Mouse (Mus musculus): ENCODE results near the gene Slc25a34. TPM values are rescaled to one million over a fixed set of nuclear protein-coding genes. Genes with fewer than 3 reads are reported as not detected.
A peak's percentile ranks its signal among the peaks of the same experiment; 100 is the strongest.

The Slc25a34 gene
- polyA plus RNA-seq, 2 experiments from 2014 or later, result not detected

DNA sequence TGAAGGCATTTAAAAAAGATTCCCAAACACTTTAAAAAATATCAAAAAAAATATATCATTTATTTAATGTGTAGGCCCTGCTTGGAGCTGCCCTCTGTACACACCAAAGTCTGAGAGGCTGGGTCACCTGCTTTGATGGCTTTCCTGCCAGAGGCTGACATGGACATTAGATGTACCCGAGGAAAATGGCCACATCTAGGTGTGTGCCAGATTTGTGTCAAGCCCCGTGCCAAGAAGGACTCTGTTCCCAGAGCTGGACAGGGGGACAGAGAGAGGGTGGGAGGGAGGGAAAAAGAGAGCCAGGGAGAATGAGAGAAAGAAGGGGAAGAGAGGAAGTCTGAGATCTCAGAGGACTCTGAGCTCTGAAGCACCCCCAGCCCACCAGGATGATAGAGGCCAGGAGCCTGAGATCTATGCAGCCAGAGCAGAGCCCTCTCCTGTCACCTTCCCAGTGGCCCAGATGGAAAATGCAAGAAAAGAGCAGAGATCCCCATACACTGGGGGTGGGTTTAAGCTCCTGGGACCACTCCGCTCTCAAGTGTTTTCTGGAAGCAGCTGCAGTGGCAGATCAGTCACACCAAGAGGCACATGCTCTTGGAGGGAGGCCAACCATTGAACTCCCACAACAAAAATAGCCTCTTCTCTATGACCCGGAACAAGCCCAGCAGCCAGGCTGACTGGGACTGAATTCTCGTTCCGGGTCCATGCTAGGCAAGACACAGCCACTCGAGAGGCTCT lies 19.7 kb upstream of the Slc25a34 start:
- ATAC-seq, result no peak

DNA sequence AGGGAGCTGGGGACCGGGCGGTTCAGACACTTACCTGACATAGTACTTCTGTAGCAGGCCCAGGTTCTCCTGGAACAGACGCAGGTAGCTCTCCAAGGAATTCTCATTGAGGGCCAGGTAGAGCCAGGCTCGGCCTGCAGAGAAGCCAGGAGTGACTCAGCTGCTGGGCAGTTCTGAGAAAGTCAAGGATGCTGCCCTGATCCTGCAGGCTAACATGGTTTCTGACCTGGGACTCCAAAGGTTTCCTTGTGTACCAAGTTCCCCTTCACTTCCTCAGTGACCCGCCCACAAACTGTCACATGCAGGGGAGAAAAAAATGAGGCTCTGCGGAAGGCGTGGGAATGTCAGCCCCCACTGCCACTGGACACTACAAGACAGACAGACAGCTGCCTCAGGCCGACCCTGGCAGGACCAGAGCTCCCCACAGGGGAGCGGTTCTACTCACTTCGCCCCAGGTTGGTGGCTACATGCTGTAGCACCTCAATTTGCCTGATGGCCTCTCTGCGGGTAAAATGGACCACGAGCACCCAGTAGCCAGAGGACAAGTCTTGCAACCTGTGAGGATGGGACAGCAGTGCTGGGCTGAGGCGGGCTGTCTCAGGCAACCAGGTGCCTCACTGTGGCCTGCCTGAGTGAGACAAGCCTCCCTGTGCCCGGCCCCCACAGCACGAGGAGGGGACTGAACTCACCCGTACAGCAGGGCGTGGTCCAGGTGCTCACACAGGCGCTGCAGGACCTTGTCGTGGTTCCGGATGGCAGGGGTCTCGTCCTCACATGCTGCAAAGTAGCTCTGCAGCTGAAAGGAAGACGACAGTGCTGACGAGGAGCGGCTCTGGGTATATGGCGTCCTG lies 18.6 kb upstream of the Slc25a34 start:
- ATAC-seq, result no peak

DNA sequence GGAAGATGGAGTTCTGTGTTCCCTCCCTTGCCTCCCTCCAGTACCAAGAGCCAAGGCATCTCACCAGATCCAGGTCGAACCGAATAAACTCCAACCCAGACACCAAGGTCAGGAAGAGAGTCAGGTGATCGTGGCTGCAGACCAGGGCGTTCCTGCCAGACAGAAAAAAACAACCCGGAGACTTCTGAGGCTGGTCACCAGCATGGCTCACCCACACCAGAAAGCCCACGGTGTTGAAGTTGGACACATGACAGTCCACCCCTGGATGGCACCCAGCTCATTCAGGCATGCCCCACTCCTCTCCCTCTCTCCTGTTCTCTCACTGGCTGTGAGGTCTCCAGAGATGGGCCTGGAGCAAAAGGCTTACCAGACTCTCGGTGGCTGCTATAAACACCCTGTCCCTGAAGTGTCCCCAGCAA lies 17.7 kb upstream of the Slc25a34 start:
- ATAC-seq, result no peak

DNA sequence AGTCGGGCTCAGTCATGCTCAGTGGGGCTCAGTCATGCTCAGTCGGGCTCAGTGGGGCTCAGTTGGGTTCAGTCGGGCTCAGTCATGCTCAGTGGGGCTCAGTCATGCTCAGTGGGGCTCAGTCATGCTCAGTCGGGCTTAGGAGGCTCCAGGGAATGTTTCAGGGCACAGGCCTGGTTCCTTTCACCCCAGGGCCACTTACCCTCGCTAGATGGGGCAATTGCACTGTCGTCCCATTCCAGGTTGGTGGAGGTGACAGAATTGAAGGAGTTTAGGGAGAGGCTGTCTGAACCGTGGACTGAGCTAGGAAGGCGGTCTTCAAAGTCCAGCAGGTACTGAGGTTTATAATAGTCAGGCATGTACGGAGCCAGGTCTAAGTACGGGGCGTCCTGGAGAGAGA lies 15.9 kb upstream of the Slc25a34 start:
- ATAC-seq, result no peak

DNA sequence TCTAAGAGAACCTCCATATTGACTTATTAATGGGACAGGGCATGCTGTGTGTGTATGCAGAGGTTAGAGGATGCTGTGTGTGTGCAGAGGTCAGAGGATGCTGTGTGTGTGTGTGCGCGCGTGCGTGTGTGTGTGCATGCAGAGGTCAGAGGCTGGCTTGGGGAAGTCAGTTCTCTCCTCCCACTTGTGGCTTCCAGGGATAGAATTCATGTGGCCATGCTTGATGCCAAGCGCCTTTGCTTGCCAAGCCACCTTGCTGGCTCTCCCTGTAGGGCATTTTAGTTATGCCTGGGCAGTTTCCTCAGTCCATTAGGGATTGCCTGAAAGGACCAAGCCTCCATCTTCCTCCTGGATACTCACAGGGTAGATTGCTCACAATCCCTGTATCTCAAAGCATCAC lies 13.1 kb upstream of the Slc25a34 start:
- ATAC-seq, result no peak

DNA sequence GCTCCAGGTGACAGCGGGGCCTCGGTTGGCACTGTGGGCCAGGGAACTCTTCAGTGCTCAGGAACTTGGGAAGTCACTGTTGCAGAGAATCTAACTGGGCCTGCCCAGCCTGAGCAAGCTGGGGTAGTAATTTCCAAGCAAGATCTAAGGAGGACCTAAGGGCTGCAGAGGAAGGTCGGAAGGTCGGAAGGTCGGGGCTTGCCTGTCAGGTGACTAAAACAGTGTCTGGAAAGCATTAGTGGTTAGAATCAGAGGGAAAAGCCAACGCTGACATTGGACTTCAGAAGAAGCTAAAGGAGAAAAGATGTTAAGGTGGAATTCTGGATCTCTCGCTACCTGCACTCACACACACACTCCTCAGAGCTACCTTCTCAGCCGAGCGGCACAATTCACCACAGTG lies 12.4 kb upstream of the Slc25a34 start:
- no peak for ATAC-seq

DNA sequence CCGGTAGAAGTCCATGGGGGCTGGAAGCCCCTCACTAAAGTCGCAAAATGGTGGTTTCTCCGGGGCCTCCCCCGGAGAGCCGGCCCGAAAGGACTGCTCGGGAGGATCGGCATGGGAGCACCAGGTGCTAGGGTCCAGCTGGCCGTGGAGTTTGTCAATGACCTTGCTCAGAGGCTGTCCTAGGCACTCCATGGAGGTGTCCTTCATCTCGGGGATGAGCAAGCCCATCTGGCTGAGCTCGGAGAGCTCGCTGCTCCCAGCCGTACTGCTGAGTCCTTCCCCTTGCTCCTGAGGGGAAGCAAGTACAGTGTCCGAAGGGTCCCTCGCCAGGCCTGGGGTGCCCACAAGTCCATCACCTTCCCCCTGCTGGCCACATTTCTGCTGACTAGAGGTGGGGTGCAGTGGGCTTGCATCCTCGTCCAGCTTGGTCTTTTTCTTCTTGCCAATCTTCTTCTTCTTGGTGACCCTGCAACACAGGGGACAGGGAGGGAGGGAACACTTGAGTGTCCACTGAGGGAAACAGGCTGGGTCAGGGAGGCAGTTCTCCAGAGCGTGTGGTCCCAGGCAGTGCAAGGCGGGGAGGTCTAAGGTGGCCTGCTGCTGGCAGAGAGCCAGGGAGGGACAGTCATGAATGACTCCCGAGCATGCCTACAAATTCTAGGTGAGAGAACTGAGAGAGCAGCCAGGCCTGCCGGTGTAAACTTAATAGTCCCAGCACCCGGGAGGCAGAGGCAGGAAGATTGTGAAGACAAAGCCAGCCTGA lies 8.7 kb upstream of the Slc25a34 start:
- ATAC-seq, result no peak

DNA sequence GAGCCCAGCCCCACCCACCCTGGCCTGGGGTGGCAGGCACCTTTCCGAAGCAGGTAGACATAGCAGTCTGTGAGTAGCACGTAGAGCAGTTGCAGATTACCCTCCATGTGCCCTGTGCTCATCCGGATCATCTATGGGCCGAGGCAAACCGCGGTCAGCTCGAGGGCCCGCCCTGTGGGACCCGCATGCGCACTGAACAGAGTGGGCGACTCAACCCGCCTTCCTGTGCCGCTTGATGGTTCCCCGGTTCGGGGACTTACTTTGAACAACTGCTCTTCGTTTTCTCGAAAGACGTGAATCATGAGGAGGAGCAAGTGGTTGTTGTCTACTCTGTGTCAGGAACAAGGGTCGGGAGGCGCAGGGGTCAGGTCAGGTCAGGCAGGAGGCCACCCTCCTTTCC lies 7.6 kb upstream of the Slc25a34 start:
- ATAC-seq, result no peak

DNA sequence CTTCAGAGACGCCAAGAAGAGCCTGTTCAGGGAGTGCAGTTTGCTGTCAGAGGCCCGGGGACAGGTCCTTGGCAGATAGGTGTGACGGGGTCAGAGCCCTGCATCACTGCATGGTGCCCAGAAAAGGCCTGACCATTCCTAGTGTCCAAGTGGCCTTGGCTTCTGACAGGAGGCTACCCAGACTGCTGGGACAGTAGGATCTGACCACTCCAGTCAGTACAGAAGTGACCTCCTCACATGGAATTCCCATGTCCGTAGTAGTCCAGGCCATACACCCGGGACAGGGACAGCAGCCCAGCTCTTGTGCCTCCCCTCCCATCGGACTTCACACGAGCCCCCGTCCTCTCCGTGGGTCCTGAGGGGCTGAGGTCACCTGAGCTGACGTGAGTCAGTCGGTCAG lies 6.4 kb upstream of the Slc25a34 start:
- ATAC-seq, result no peak

DNA sequence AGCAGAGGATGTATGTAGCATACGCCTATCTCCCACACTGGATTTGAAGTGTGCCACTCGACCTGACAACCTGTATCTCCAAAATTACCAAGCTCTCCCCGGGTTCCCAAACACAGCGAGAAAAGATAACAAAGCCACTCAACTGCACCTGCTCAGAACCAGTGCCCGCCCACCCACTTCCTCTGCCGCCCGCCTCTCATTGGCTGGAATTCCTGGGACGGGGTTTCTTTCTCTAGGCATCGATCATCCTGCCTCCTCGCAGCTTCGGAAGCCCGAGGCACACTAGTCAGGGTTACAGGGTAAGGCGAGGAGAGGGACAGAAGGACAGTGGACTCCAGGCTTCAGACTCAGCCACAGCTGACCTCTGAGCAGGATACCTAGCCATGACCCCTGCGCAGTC lies 5.0 kb upstream of the Slc25a34 start:
- no peak for ATAC-seq

DNA sequence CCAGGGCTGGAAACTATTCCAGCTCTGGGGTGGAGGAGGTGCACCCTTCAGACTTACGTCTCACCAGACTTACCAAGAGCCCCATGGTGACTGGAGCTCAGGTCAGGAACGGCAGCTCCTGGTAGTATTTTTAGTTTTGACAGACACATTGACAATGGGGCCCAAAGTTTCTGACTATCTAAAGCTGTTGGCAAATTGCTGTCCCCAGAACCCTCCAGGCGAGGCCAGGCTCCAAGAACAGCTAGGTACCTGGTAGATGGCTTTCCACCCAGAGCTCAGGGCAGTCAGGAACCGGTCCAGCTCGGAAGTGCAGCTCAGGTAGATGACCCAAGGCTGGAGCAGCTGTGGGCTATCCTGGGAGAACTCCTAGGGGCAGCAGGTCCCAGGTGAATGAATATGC lies 3.9 kb upstream of the Slc25a34 start:
- ATAC-seq, result no peak

DNA sequence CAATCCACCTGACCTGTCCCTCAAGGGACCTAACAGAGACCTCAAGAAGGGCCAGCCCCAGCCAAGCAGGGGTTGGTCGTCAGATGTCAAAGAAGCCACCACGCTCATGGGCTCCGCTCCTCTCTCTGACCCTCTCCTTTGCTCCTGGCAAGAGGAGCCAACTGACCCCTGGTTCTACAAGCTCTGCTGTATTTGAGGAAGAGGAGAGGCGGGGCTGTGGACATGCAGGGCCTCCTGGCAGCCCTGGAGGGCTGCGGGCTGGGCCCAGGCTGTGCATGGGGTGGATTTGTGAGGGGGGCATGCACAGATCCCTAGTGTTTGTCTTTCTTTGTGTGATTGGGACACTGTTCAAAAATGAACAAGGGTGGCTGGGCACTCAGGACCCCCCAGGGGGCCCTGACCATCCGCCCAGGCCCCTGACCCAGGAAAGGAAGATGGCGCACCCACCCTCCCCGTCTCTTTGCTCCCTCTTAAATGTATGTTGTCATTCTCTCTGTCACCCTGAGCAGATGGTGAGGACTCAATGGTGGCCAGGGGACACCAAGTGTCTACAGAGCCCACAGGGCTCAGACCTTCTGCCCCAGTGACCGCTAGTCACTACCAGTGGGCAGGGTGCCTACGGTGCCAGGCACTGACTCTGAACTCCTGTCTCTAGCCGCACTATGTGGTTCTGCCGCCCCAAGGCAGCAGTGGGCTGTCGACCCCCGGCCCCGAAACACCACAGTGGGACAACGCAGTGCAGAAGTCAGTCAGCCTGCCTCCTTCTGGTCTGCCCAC lies 2.3 kb upstream of the Slc25a34 start:
- no peak for ATAC-seq

DNA sequence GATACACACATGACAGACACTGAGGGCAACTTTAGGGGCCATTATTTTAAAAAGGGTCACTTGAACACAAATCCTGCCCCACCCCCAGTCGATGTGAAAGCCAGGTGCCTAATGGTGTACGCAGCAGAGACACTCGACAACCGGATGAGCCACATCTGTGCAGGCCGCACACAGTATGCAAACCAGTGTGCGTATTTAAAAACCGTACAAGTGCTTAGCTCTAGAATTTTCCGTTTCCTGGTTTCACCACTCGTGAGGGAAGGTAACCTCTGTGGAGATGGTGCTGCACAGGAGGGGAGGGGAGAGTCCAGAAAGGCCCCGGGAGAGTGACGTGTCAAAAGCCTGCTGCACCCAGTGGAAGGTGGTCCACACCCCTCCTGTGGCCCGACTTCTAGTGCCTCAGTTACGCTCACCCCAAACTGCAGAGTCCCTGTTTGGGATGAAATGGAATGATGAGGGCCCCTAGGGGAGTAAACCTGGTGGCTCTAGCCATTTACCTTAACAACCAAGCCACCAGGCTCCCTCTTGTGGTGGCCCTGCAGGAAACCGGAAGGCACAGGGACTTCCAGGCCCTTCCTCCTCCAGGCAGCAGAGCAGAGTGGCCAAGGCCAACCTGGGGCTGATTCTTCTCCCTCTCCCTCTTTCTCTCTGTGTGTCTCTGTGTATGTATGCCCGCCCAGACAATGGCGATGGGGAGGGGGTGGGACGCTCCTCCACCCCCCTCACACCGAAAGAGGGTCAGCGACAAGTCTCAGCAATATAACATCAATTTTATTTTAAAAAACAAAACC lies 1.6 kb upstream of the Slc25a34 start:
- peak; percentile 83 for ATAC-seq

DNA sequence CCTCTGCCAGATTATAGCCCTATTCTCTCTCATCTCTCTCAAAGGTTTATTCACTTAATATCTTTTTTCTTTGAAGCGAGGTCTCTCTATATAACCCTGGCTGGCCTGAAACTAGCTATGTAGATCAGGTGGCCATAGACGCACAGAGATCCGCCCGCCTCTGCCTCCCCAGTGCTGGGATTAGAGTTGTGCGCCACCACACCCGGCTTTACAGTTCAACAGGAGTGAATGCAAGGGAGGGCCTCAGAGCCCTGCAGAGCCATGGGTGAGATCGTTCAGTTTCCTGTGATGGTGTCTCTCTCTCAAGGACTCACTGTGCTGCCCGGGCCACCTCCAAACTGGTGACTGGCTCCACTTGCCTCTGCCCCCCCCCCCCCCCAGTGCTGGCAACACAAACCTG lies 513 bp upstream of the Slc25a34 start:
- ATAC-seq, result no peak

DNA sequence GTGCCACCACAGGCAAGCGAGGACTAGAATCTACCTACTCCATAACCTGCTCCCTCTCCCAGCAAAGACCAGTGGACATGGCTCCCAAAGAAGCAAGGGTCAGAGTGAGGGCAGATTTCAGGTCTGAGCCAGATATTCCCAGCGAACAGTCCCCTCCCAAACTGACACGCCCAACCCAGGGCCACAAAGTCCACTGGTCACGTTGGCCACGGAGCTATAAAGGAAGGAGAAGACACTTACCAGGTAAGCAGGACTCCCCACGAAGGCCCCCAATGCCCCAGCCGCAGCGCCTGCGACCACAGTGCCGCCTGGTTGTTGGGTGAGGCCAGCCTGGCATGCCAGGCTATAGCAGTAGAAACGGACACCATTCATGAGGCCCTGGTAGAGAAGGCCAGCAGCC lies 584 bp downstream of the Slc25a34 start:
- no peak for ATAC-seq

DNA sequence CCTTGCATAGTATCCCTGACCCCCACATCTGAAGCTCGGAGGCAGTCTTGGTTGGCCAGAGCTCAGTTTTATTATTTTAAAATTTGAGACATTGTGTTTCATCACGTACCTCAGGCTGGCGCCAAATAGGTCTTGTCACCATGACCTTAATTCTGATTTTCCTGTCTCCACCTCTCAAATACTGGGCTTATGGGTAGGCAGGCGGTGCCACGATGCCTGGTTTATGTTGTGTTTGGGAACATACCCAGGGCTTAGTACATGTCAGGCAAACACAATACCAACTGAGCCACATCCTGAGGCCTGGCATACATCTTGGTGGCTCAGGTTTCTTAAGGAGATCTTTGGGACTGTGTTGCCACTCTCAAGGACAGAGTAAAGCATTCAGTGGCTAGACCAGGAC lies 1.0 kb downstream of the Slc25a34 start:
- no peak for ATAC-seq

DNA sequence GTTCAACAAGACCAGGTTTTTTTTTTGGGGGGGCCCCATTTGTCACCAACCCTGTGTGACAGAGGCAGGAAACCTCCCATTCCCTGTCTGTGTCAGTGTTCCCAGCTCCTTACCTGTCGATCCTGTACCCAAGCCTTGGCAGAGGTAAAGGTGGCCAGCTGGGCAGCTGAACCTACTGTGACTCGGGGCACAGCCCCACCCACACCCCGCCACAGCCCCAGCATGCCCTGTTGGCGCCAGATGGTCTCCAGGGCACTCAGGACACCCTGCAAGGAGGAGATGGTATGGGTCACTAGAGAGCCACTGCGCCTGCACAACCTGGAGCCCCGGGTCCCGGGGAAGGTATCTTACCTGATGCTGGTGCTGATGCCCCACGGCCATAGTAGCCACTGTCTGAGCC lies 1.5 kb downstream of the Slc25a34 start:
- no peak for ATAC-seq

DNA sequence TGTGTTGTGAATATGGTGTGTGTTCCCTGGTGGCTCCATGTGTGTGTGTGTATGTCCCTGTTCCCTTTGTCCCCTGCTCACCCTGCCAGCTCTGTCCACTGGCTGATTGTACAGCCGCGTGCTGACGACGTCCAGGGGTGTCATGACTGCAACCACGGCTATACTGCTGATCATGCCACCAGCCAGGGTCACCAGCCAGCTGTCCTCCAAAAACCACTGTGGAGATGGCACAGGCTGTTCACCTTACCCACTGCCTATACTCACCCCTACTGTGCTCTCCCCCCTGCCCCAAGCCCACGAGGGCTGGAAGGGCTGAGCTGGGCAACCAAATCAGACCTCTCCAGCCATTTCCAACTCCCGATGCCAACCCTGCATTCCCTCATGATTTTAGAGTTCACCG lies 2.3 kb downstream of the Slc25a34 start:
- no peak for ATAC-seq

DNA sequence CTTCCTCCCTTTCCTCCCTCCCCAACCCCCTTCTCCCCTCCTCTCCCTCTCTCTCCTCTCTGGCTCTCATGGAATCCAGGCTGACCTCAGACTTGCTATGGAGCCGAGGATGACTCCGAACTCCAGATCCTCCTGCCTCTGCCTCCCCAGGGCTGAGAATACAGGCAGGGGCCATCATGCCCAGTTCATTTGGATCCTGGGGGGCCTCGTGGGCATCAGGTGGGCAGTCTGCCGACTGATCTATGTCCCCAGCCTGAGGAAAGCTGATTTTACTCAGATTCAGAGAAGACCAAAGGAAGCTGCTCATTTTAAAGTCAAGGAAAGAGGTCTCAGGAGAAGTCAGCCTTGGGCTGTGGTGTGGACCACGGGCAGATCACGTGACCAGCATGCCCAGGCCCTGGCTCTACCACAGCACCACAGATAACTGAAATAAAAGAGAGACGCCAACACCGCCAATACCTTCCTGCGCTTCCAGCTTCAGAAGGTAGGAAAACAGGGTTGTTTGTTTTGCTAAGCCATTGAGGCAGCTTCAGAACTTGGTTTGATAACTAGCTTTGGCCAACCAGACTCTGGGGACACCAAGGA lies 4.2 kb downstream of the Slc25a34 start:
- ATAC-seq, result no peak

DNA sequence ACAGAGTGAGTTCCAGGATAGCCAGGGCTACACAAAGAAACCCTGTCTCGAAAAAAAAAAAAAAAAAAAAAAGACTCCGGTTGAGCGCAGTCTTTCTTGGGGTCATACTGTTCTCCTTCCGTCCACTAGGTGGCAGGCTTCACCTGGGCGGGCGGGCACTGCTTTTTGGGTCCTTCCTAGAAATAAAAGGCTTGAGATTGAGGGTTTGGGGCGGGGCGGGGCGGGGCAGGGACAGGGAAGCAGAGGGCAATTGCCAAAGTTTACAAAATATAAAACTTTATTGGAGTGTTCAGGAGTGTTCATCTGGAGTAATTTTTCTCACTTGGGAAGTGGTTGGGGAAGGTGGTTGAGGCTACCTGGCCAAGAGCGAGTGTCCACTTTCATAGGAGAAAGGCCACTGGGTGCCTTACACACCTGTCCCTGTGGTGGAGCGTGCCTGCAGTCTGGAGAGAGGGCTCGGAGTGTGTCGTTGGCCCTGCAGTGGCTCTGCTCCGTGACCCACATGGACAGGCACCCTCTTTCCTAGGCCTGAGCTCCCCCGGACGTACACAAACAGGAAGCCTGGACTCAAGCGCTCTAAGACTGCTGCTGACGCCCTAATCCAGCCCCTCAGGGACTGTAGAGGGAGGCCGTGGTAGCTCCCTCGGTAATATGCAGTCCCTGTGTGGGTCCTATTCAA lies 4.9 kb downstream of the Slc25a34 start, which contains the start of gene Tmem82:
Gene Tmem82, minus strand, starts transcription at position 69 of the 679 bp plus-strand sequence.
- peak; percentile 76 for ATAC-seq

Data from activated CD4-positive, CD25-positive, alpha-beta regulatory T cell, adult 4 months (primary cell).